Mouse (Mus musculus) neural tube, embryonic 12.5 days (tissue): ENCODE results near the gene Rnf26. TPM values are rescaled to one million over a fixed set of nuclear protein-coding genes. Genes with fewer than 3 reads are reported as not detected.

Experiments used
- ATAC-seq: fragments of 200-750 bp; cut with Nextera tagmentation; 2 replicates; pipeline ENCODE4 v1.8.0; 2017; ENCODE audit warnings: low read depth, mild to moderate bottlenecking, moderate TSS enrichment, moderate library complexity; ENCODE audit not compliant: low FRiP score
- H3K27ac ChIP-seq: fragments of 300-500 bp; sonication (generic); 2 replicates; pipeline ENCODE4 v1.5.1; 2016
- H3K27me3 ChIP-seq: fragments of 300-500 bp; sonication (generic); replicated peaks from 2 replicates; pipeline ENCODE4 v1.6.1; 2016; ENCODE audit warnings: mild to moderate bottlenecking
- H3K36me3 ChIP-seq: fragments of 300-500 bp; sonication (generic); 2 replicates; pipeline ENCODE4 v1.6.1; 2016; ENCODE audit warnings: mild to moderate bottlenecking
- H3K4me1 ChIP-seq: fragments of 300-500 bp; sonication (generic); 2 replicates; pipeline ENCODE4 v1.6.1; 2016
- H3K4me2 ChIP-seq: fragments of 300-500 bp; sonication (generic); replicated peaks from 2 replicates; pipeline ENCODE4 v1.6.1; 2016; ENCODE audit warnings: mild to moderate bottlenecking
- H3K4me3 ChIP-seq: fragments of 300-500 bp; sonication (generic); 2 replicates; pipeline ENCODE4 v1.5.1; 2016
- H3K9ac ChIP-seq: fragments of 300-500 bp; sonication (generic); 2 replicates; pipeline ENCODE4 v1.6.1; 2016; ENCODE audit warnings: mild to moderate bottlenecking
- H3K9me3 ChIP-seq: fragments of 300-500 bp; sonication (generic); 2 replicates; pipeline ENCODE4 v1.6.1; 2016; ENCODE audit warnings: mild to moderate bottlenecking
- WGBS: fragments of 180-500 bp; shearing (Covaris S2); methylation state at CpG from one replicate; pipeline ENCODE4 v1.1.7; 2016; 5-methylcytosine and 5-hydroxymethylcytosine counted together
- polyA plus RNA-seq: library from polyadenylated mRNA; unstranded; fragments of >200 nt; fragmentation: Nextera tagmentation; extraction: Ambion mirVana; gene quantifications from 2 replicates; pipeline ENCODE4 v1.2.1, GENCODE M21; 2016

Rnf26 gene
- polyA plus RNA-seq, 1 experiment from 2014 or later, result 59.2 TPM

- Histone ChIP-seq H3K4me3 (no peak overlapping the region; the same call in none of the 2 replicates), H3K4me2 (peak overlapping the region; percentile 93), H3K9ac (0 out of 2 replicates have a peak overlapping the region, but pooled peaks have one; percentile 29), H3K9me3 (no peaks in the 10 kb centered on the region), H3K4me1 (peaks cover 52% of the 10 kb centered on the region), H3K36me3 (no peaks in the 10 kb centered on the region), H3K27me3 (peaks cover 64% of the 10 kb centered on the region), H3K27ac (no peak overlapping the region)
- no peak for ATAC-seq
- WGBS, result 15% methylated on average over 2 of the region's 2 CpGs
Measured at GRCm38 (mm10) chr9:44133287-44133686, 20.0 kb upstream of the Rnf26 start.

GRCm38 (mm10) chr9:44132200-44132599, 18.9 kb upstream of the Rnf26 start:
- Histone ChIP-seq H3K27ac (no peak overlapping the region), H3K4me3 (no peak overlapping the region), H3K27me3 (peaks cover 64% of the 10 kb centered on the region), H3K36me3 (no peaks in the 10 kb centered on the region), H3K4me2 (no peak overlapping the region), H3K4me1 (peaks cover 52% of the 10 kb centered on the region), H3K9ac (no peak overlapping the region), H3K9me3 (no peaks in the 10 kb centered on the region)
- ATAC-seq, result no peak
- 67% methylated on average over 5 of the region's 5 CpGs for WGBS

GRCm38 (mm10) chr9:44131276-44131590, 17.9 kb upstream of the Rnf26 start:
- H3K4me1 ChIP-seq, result peaks cover 56% of the 10 kb centered on the region

DNA sequence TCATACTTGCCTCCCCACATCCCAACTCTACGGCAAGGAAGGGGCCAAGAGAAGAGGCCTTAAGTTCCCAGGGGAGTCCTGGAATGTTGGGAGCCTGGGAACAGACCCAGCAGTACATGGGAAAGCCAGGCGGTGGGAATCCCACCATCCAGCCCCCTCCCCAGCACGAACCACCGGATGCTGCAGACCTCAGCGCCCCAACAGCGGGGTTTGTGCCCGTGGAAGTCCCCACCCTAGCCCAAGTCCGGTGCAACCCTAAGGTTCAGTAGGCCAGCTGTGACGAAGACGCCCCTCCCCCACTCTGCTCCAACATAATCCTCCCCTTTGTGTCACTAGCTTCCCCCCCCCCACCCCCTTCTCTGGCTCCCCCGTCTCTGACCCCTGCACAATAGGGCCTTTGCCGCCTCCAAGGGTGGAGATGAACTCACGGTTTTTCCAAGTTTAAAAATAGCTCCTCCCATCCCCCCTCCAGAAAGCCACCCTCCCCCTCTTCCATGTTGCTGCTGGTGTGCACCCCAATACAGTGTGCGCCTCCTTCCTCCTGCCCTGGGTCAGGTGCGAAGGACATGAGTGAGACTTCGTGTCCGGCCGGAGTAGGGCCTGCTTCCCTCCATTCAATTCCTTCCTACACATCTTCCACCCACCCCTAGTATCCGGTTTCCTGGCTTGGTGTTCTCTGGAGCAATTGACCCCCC, 17.4 kb upstream of the Rnf26 start:
- peak overlapping the region; percentile 34; the same call in 1 of the 2 replicates for H3K4me3 ChIP-seq
- no peaks in the 10 kb centered on the region for H3K9me3 ChIP-seq
- peaks cover 53% of the 10 kb centered on the region for H3K4me1 ChIP-seq
- no peak overlapping the region for H3K27ac ChIP-seq
- H3K36me3 ChIP-seq, result no peaks in the 10 kb centered on the region
- H3K4me2 ChIP-seq, result peak overlapping the region; percentile 75
- whole genome bisulfite sequencing, result 15% methylated on average over 19 of the region's 19 CpGs
- peak; percentile 23; the same call in 1 of the 2 replicates for ATAC-seq
- peak overlapping the region; percentile 53; the same call in 1 of the 2 replicates for H3K9ac ChIP-seq
- H3K27me3 ChIP-seq, result peaks cover 50% of the 10 kb centered on the region

More at GRCm38 (mm10) chr9:44131276-44131590, 17.9 kb upstream of the Rnf26 start:
- Histone ChIP-seq H3K9me3 (no peaks in the 10 kb centered on the region), H3K4me3 (no peak overlapping the region), H3K27me3 (peaks cover 56% of the 10 kb centered on the region), H3K27ac (no peak overlapping the region), H3K36me3 (no peaks in the 10 kb centered on the region), H3K4me2 (peak overlapping the region; percentile 75), H3K9ac (no peak overlapping the region)
- 50% methylated on average over 7 of the region's 7 CpGs for WGBS
- no peak for ATAC-seq

DNA sequence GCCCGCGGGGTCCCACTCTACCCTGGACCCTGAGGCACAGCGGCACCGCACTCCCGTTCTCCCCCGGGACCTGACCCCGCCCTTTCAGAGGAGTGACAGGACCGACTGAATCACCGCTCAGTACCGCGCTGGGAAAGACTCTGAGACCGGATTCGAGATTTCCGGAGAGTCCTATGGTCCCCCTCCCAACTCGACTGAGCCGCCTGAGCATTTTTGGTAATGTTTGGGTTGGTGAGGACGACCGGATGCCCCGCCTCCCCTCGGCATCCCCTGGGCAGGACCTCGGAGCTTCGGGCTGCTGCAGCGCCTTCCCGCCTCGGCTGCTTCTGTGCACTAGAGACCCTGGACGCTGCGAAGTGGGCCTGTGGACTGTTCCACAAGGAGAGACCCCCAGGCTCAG, 16.7 kb upstream of the Rnf26 start:
- ATAC-seq, result peak; percentile 62; the same call in 1 of the 2 replicates
- no peak overlapping the region for H3K27ac ChIP-seq
- H3K36me3 ChIP-seq, result no peaks in the 10 kb centered on the region
- peaks cover 46% of the 10 kb centered on the region for H3K4me1 ChIP-seq
- peak overlapping the region; percentile 34 for H3K4me3 ChIP-seq
- no peaks in the 10 kb centered on the region for H3K9me3 ChIP-seq
- under 1% methylated on average over 27 of the region's 27 CpGs for WGBS
- H3K9ac ChIP-seq, result peak overlapping the region; percentile 53
- peaks cover 44% of the 10 kb centered on the region for H3K27me3 ChIP-seq
- H3K4me2 ChIP-seq, result peak overlapping the region; percentile 75

GRCm38 (mm10) chr9:44129633-44130032, 16.3 kb upstream of the Rnf26 start:
- peaks cover 42% of the 10 kb centered on the region for H3K4me1 ChIP-seq

DNA sequence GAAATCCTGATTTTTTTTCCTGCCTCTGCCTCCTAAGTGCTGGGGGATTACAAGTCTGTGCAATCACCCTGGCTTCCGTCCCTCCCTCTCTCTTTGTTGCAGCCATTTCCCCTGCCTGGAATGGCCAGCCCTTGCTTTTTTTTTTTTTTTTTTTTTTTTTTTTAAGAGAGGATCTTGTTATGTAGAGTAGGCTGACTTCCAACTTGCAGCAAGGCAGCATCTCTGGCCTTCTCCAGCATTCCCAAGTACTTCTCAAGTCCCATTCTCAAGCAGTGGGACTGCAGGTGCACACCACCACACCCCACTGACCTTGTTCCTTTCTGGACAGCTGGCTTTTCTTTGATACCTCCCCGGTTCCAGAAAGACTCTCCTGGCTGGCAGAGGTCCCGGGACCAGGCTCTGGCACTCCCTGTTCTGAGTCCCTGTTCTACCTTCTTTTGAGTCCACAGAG, 14.1 kb upstream of the Rnf26 start:
- no peak for ATAC-seq
- 59% methylated on average over 3 of the region's 3 CpGs for WGBS
- Histone ChIP-seq H3K4me1 (peaks cover 26% of the 10 kb centered on the region), H3K4me3 (no peak overlapping the region), H3K36me3 (no peaks in the 10 kb centered on the region), H3K27me3 (peaks cover 17% of the 10 kb centered on the region), H3K27ac (no peak overlapping the region), H3K4me2 (no peak overlapping the region), H3K9ac (no peak overlapping the region), H3K9me3 (no peaks in the 10 kb centered on the region)

More at GRCm38 (mm10) chr9:44129633-44130032, 16.3 kb upstream of the Rnf26 start:
- Histone ChIP-seq H3K4me3 (peak overlapping the region; percentile 34), H3K36me3 (no peaks in the 10 kb centered on the region), H3K9me3 (no peaks in the 10 kb centered on the region), H3K27ac (no peak overlapping the region), H3K9ac (peak overlapping the region; percentile 53), H3K27me3 (peaks cover 40% of the 10 kb centered on the region), H3K4me2 (peak overlapping the region; percentile 75)
- ATAC-seq, result no peak
- 10% methylated on average over 9 of the region's 9 CpGs for WGBS

GRCm38 (mm10) chr9:44126746-44127145, 13.4 kb upstream of the Rnf26 start:
- 84% methylated on average over 3 of the region's 3 CpGs for WGBS

DNA sequence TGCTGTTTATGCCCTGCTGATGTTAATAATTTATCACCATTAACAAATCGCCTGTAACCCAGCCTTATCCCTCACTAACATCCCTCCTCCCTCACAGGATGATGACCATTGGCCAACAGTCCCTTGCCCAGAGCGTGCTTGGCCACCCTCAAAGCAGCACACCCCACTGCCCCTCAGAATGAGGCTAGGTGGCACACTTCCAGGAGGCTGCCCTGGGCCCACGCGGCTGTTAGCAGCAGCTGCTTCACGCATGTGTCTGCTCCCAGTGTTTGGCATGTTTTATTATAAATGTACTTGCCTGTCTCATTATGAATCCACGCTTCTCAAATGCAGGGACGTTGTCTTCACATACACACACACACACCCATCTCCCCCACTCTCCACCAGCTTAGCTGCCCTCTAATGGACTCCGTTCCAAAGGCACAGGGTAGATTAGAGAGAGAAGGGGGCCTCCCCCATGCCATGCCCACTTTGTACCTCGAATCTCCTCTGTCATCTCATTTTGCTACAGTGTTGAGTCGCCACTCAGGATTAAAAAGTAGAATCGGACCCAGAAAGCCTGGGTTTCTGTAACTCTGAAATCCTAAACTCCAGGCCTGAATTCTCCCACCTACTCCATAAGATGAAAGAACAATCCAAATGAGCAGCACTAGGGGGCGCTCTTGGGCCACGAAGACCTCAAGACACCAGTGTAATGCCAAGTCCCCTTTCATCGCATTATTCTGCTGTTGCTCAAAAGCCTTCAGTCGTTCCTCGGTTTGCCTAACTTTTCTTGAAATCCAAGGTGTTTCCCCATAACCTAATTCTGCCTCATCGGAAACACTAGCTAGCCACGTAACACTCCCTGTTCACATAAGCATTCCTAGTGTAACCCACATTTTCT, 12.5 kb upstream of the Rnf26 start:
- Histone ChIP-seq H3K9me3 (no peaks in the 10 kb centered on the region), H3K36me3 (no peaks in the 10 kb centered on the region), H3K4me3 (no peak overlapping the region), H3K4me2 (peak overlapping the region; percentile 27; the same call in 1 of the 2 replicates), H3K4me1 (peaks cover 19% of the 10 kb centered on the region), H3K27me3 (peaks cover 2% of the 10 kb centered on the region; the same call in 1 of the 2 replicates), H3K27ac (no peak overlapping the region), H3K9ac (no peak overlapping the region)
- no peak for ATAC-seq
- 37% methylated on average over 18 of the region's 18 CpGs for WGBS

More at GRCm38 (mm10) chr9:44126746-44127145, 13.4 kb upstream of the Rnf26 start:
- no peak overlapping the region for H3K27ac ChIP-seq
- H3K9me3 ChIP-seq, result no peaks in the 10 kb centered on the region
- ATAC-seq, result no peak
- no peaks in the 10 kb centered on the region for H3K36me3 ChIP-seq
- H3K9ac ChIP-seq, result no peak overlapping the region
- no peak overlapping the region for H3K4me2 ChIP-seq
- no peak overlapping the region for H3K4me3 ChIP-seq
- peaks cover 12% of the 10 kb centered on the region for H3K27me3 ChIP-seq
- H3K4me1 ChIP-seq, result peaks cover 26% of the 10 kb centered on the region

DNA sequence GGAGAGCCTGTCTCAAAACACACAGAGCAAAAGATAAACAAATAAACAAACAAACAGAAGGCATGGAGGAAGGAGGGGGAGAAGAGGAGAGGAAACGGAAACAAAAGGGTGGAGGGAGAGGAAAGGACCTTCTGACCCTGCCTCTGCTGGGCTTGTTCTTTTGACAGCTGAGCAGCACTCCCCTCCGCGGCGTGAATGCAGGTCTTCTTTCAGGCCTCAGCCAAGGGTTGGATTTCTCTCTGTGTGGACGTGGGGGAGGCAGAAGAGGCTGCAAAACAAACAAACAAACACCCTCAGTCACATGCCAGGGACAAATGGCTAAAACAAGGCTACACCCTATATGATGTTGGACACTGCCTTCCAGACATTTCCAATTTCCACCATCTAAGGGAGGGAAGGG, 11.7 kb upstream of the Rnf26 start:
- ATAC-seq, result no peak

GRCm38 (mm10) chr9:44124317-44124716, 11.0 kb upstream of the Rnf26 start:
- WGBS, result 76% methylated on average over 6 of the region's 6 CpGs
- no peak overlapping the region for H3K27ac ChIP-seq
- H3K9ac ChIP-seq, result no peak overlapping the region
- H3K4me1 ChIP-seq, result peaks cover 5% of the 10 kb centered on the region; the same call in 1 of the 2 replicates
- H3K36me3 ChIP-seq, result no peaks in the 10 kb centered on the region
- ATAC-seq, result no peak
- no peaks in the 10 kb centered on the region for H3K27me3 ChIP-seq
- H3K4me3 ChIP-seq, result no peak overlapping the region
- no peaks in the 10 kb centered on the region for H3K9me3 ChIP-seq
- no peak overlapping the region for H3K4me2 ChIP-seq

More for the DNA sequence above, 11.7 kb upstream of the Rnf26 start:
- WGBS, result 54% methylated on average over 5 of the region's 5 CpGs
- Histone ChIP-seq H3K27me3 (no peaks in the 10 kb centered on the region), H3K36me3 (no peaks in the 10 kb centered on the region), H3K4me3 (no peak overlapping the region), H3K9ac (no peak overlapping the region), H3K4me2 (no peak overlapping the region), H3K9me3 (no peaks in the 10 kb centered on the region), H3K27ac (no peak overlapping the region), H3K4me1 (peaks cover 11% of the 10 kb centered on the region)

- ATAC-seq, result no peak
- Histone ChIP-seq H3K36me3 (no peaks in the 10 kb centered on the region), H3K4me2 (no peak overlapping the region), H3K27ac (no peak overlapping the region), H3K9ac (no peak overlapping the region), H3K4me1 (no peaks in the 10 kb centered on the region), H3K4me3 (no peak overlapping the region), H3K27me3 (no peaks in the 10 kb centered on the region), H3K9me3 (no peaks in the 10 kb centered on the region)
- WGBS, result 81% methylated on average over 8 of the region's 8 CpGs
Measured at GRCm38 (mm10) chr9:44119948-44120465, 6.7 kb upstream of the Rnf26 start.
